Mouse (Mus musculus): Measurements from ENCODE around the gene Phykpl.

Phykpl gene

DNA sequence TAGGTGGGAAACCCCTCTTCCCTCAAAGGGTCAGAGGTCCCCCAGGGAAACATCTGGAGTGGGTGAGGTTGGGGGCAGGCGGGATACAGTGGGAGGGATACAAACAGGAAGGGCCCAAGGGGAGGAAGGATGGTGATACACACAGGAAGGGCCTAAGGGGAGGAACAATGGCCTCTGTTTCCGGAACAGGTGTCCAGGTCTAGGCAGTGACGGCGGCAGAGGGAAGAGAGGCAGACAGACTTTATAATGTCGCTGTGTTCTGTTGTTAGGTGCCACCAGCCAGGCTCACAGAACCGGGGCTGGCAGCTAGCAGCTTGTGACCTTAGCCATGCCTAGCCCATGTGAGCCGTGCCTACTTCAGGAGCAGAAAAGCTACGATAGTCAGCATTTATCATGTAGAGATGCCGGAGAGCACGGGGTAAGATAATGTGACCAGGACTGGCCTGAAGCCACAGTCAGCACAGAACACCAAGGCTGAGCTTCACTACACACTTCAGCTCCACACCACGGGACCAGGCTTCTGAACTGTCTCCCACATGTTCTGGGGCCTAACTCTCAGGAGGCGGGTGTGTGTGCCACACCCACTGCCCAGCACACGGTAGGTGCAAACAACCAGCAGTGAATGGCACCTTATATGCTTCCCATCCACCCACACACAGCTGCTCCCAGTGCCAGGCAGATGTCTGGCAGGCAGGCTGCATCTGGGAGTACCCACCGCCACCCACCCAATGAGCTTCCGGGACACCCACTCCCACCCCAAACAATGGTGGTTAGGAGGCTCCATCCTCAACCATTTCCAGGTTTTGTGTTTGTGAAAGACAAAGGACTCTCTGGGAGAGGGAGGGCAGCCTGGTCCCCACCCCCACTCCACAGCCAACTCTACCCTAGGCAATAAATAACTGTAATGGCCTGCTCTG lies 62.5 kb downstream of the Phykpl start:
- peak; percentile 52 for DNase-seq

DNA sequence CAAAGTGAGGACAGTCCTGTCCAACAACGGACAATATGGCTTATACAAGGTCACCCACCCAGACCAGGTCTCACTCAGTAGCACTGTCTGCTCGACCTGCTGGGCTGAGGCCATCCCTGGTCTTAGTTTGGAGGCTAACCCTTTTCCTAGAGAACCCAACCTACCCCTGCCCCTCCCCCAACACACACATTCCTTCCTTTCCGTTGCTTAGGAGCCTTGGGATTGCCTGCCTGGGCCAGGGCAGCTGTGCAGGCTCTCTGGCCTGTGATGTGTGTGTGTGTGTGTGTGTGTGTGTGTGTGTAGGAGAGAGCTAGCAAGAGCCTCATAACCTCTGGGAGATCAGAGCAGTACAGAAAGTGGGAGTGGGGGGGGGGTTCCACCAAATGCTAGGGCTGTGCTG lies 64.0 kb downstream of the Phykpl start:
- no peak for DNase-seq

DNA sequence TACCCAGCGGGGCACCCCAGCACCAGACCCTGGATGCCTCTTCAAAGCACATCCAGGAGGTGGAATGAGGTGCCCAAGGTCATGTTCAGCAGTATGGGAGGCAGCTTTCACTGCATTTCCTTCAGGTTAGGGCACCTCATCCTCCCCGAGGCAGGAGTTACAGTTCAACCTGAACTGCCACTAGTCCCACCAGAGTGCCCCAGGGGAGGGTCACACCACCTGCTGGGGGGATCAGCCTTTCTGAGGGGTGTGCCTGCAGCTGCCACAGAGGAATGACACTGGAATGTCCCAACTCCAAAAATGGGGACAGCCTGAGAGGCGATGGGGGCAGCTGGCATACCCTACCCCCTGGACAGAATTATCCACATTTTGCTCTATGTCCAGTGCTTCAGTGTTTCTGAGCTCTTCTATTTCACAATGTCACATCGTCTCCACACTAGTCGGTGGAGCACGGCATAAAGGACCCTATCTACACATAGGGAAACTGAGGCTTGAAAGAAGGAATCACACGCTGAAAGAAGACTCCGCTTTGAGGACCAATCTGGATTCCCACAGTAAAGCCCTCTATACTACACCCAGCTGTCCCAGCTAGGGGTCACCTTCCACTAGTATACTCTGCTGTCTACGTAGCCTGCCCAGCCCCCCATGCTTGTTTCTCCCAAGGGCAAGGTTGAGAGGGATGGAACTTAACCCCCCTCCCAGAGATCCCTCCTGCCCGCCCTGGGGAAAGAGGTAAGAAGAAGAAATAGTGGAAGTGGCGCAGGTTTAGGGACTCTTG lies 64.7 kb downstream of the Phykpl start:
- DNase-seq = no peak

DNA sequence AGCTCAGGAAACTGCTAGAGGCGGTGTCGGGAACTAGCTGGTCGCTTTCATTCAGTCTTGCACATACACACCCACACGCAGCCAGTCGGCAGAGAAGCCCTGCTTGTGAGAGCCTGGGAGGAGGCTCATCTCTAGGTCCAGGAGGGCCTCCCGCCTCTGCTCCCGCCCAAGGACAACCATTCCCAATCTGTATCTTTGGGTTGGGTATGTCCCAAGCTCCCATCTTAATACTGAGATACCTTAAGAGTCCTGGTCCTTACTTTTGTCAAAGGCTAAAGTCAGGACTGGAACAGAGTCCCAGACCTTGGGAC lies 65.3 kb downstream of the Phykpl start:
- DNase-seq = peak; percentile 57

DNA sequence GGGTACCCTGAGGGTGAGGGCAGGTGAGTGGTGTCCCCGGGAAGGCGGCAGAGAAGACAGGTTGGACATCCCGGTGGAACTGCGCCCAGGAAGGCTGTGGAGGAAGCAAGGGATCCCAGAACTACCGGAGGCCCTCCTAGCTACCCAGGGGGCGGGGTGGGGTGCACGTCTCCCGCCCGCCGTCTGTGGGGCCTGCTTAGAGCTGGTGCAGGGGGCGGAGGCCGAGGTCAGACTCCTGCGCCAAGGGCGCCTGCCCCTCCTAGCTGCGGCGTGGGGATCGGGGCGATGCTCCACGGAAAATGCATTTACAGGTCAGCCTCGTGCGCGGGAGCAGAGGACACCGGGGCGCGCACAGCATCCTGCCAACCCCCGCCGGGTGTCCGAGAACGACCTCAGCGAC lies 65.7 kb downstream of the Phykpl start:
- DNase-seq = no peak

DNA sequence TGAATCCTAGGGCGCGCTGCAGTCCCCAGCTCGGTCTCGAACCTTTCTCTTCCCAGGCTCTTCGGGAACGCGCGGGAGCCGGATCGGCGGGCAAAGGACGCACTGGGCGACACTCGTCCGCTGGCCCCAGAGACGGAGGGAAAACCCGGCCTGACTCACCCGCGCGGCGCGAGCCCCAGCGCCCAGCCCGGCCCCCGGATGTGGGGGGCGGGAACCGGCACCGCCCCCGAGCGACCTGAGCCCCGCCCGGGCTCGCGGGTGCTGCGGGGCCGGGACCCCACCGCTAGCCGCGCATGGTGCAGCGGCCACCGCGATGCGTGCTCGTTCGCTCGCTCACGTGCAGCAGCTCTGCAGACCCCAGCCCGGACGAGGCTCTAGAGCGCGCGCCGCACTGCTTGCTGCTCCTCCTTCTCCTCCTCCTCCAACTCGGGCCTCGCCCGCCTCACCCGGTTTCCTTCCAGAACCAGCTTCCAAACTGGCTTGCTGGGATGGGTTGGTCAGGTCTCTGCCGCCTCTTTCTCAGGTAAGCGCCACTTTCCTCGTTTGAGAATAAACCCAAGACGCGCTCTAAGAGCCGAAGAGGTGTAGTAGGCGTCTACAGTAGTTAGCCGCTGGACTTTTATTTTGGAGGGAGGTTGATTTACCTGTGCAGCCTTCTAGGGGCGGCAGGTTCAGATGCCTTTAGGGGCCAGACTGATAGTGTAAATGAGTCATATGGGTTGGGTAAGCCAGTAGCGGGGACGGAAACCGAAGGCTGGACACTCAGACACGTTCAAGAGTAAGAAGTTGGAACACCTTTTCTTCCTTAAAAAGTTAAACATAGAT lies 66.3 kb downstream of the Phykpl start, which contains the start of the genes N4bp3 and D930048N14Rik:
Gene N4bp3, minus strand, starts transcription at position 152 of the 825 bp plus-strand sequence.
Gene D930048N14Rik, plus strand, starts transcription at position 264 of the 825 bp plus-strand sequence.
- no peak for DNase-seq

DNA sequence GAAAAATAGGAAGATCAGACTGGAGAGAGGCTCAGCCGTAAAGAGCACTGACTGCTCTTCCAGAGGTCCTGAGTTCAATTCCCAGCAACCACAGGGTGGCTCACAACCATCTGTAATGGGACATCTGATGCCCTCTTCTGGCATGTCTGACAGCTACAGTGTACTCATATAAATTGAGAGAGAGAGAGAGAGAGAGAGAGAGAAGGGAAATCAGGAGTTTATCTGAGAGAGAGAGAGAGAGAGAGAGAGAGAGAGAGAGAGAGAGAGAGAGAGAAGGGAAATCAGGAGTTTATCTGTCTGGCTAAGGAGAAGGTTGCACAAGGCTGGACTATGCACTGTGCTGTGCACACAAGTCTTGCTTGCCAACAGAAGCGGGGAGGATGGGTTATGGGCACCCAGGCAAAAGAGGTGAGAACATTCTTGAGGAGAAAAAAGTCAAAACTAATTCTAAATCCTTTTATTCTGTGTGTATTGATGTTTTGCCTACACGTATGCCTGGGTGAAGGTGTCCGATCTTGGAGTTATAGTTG lies 68.4 kb downstream of the Phykpl start:
- DNase-seq = no peak

DNA sequence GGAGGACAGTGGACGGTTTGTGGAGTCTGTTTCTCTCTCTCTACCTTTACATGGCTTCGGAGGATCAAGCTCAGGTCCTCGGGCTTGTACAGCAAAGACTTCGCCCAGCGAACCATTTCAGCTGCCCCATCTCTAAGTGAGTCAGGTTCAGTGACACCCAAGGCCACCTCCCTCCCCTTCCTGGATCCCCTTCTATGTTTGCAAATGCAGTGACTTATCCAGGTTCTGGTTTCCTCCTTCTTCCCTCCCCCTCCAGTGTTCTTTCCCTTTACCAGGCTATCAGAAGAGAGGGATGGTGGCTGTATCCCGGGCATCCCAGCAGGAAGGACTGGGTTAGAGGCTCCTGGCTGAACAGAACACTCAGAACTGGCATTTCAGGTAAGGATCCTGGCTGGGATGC lies 69.2 kb downstream of the Phykpl start:
- no peak for DNase-seq
